8 mouse cellular contexts compared by ENCODE assay signal in the genomic region with DNA sequence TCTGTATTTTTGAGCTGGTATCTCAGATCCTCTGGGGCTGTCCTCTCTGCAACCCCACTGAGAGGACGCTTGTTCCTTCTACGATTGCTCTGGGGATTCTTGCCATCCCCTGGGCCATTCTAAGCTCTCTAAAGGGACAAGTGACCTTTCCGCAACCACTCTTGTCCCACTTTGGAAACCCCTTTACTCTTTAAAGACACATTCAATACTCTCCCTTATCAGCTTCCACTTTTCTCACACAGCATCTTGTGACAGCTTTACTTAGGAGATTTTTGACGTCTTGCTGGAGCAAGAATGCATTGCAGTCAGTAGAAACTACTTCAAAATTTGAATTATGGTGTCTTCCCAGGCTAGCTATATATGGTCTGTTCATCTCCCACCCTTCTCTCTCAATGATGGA. TPM values are rescaled to one million over a fixed set of nuclear protein-coding genes. Genes with fewer than 3 reads are reported as not detected.
DNase-seq lines count a peak whose midpoint lies in the region; ATAC-seq and TF ChIP-seq lines count a peak whose summit lies in the region.

Gene Snap47, minus strand, starts transcription at position 101 of the 400 bp plus-strand sequence.

- peak within 1 kb of the TSS; percentile 97 for H3K4me3 ChIP-seq in cerebellum, adult 2 months (replicated peaks; ENCODE audit: insufficient read depth, low read depth, low read length)
- peak within 1 kb of the TSS; percentile 95 for H3K4me3 ChIP-seq in E14TG2a.4 (replicated peaks; ENCODE audit: low read length)
- peak within 1 kb of the TSS; percentile 82 for H3K4me3 ChIP-seq in forebrain, embryonic 14.5 days (ENCODE audit: low read depth, low read length)
- H3K4me3 ChIP-seq in hindbrain, embryonic 13.5 days: peak within 1 kb of the TSS; percentile 83
- peak within 1 kb of the TSS; percentile 76 to 83 for H3K4me3 ChIP-seq in liver, embryonic 14.5 days (ENCODE audit: insufficient read depth in 1 of 2, low read depth in 2 of 2, low read length in 2 of 2)

- no peak for TF ChIP-seq POLR2A in cerebellum, adult 2 months (IDR thresholded peaks at IDR 0.05; ENCODE audit: borderline replicate concordance, insufficient read depth, low read length)

- TF ChIP-seq EP300 in liver, embryonic 14.5 days (IDR thresholded peaks at IDR 0.05; ENCODE audit: low read depth): no peak

- H3K36me3 ChIP-seq in E14TG2a.4 (ENCODE audit: insufficient read depth, low read length): peaks cover 68% of the 10 kb centered on the region
- H3K36me3 ChIP-seq in forebrain, embryonic 14.5 days (ENCODE audit: control insufficient read depth, insufficient read depth, low read length): peaks cover 32% of the 10 kb centered on the region
- H3K36me3 ChIP-seq in hindbrain, embryonic 13.5 days: peaks cover 42% of the 10 kb centered on the region
- H3K36me3 ChIP-seq in liver, embryonic 14.5 days (replicated peaks; ENCODE audit: control insufficient read depth, insufficient read depth, low read depth): peaks cover 16% of the 10 kb centered on the region

- peak within 1 kb of the TSS; percentile 93 for H3K4me2 ChIP-seq in forebrain, embryonic 14.5 days (ENCODE audit: low read length)
- peak within 1 kb of the TSS; percentile 95 for H3K4me2 ChIP-seq in hindbrain, embryonic 13.5 days
- peak within 1 kb of the TSS; percentile 87 for H3K4me2 ChIP-seq in liver, embryonic 14.5 days (ENCODE audit: low read depth)

- no peak for DNase-seq in cerebellum, adult 2 months
- DNase-seq in forebrain, embryonic 14.5 days (ENCODE audit: low spot score): no peak
- DNase-seq in liver, embryonic 14.5 days (ENCODE audit: low read depth in 3 of 3, low spot score in 3 of 3): no peak
- DNase-seq in spleen, adult 18-20 months: no peak
- no peak for DNase-seq in kidney, postnatal 25 days

- H3K27me3 ChIP-seq in cerebellum, adult 2 months (ENCODE audit: control insufficient read depth, insufficient read depth, low read length): no peaks in the 10 kb centered on the region
- no peaks in the 10 kb centered on the region for H3K27me3 ChIP-seq in E14TG2a.4 (ENCODE audit: insufficient read depth, low read length)
- no peaks in the 10 kb centered on the region for H3K27me3 ChIP-seq in forebrain, embryonic 14.5 days (replicated peaks; ENCODE audit: control insufficient read depth, insufficient read depth, low read length)
- no peaks in the 10 kb centered on the region for H3K27me3 ChIP-seq in hindbrain, embryonic 13.5 days
- no peaks in the 10 kb centered on the region for H3K27me3 ChIP-seq in liver, embryonic 14.5 days (ENCODE audit: control insufficient read depth, insufficient read depth, low read length)

- H3K9me3 ChIP-seq in E14TG2a.4 (ENCODE audit: low read length): no peaks in the 10 kb centered on the region
- H3K9me3 ChIP-seq in forebrain, embryonic 14.5 days (replicated peaks; ENCODE audit: control insufficient read depth, low read length): no peaks in the 10 kb centered on the region
- H3K9me3 ChIP-seq in hindbrain, embryonic 13.5 days: no peaks in the 10 kb centered on the region
- H3K9me3 ChIP-seq in liver, embryonic 14.5 days (ENCODE audit: control insufficient read depth, low read length): no peaks in the 10 kb centered on the region

- WGBS in cerebellum, adult 2 months: 82% methylated on average over 4 of the region's 4 CpGs
- WGBS in forebrain, embryonic 14.5 days: 88% methylated on average over 4 of the region's 4 CpGs
- 82% methylated on average over 4 of the region's 4 CpGs for WGBS in hindbrain, embryonic 13.5 days
- WGBS in liver, embryonic 14.5 days (ENCODE audit: insufficient replicate concordance): 81% methylated on average over 4 of the region's 4 CpGs

- ATAC-seq in cerebellum, adult (ENCODE audit: insufficient number of reproducible peaks, low FRiP score, low TSS enrichment): no peak
- ATAC-seq in forebrain, embryonic 14.5 days: no peak
- no peak for ATAC-seq in hindbrain, embryonic 13.5 days (ENCODE audit: low FRiP score)
- ATAC-seq in liver, embryonic 14.5 days (ENCODE audit: insufficient read depth): no peak

- TF ChIP-seq CTCF in cerebellum, adult 2 months (IDR thresholded peaks at IDR 0.05; ENCODE audit: borderline replicate concordance, insufficient read depth, low read depth, low read length): no peak
- no peak for TF ChIP-seq CTCF in E14TG2a.4 (conservative IDR thresholded peaks at IDR 0.05; ENCODE audit: low read length)
- no peak for TF ChIP-seq CTCF in liver, embryonic 14.5 days (IDR thresholded peaks at IDR 0.05; ENCODE audit: low read depth)

- H3K27ac ChIP-seq in cerebellum, adult 2 months (ENCODE audit: insufficient read depth, low read length): peak within 1 kb of the TSS; percentile 26; the same call in 1 of the 2 replicates
- H3K27ac ChIP-seq in forebrain, embryonic 14.5 days (ENCODE audit: low read depth, low read length): peak within 1 kb of the TSS; percentile 75
- H3K27ac ChIP-seq in hindbrain, embryonic 13.5 days: peak within 1 kb of the TSS; percentile 93
- peak within 1 kb of the TSS; percentile 18 for H3K27ac ChIP-seq in liver, embryonic 14.5 days

- no peaks in the 10 kb centered on the region; the same call in none of the 2 replicates for H3K4me1 ChIP-seq in cerebellum, adult 2 months (ENCODE audit: control insufficient read depth, insufficient read depth, low read length)
- H3K4me1 ChIP-seq in E14TG2a.4 (replicated peaks; ENCODE audit: low read depth, low read length): peaks cover 40% of the 10 kb centered on the region
- peaks cover 15% of the 10 kb centered on the region for H3K4me1 ChIP-seq in forebrain, embryonic 14.5 days (ENCODE audit: control insufficient read depth, insufficient read depth, low read length)
- peaks cover 33% of the 10 kb centered on the region for H3K4me1 ChIP-seq in hindbrain, embryonic 13.5 days (replicated peaks)
- H3K4me1 ChIP-seq in liver, embryonic 14.5 days (replicated peaks; ENCODE audit: control insufficient read depth in 2 of 2, insufficient read depth in 2 of 2, low read length in 1 of 2): peaks cover 5 to 17% of the 10 kb centered on the region in 2 experiments

- peak within 1 kb of the TSS; percentile 80 for H3K9ac ChIP-seq in forebrain, embryonic 14.5 days (ENCODE audit: low read length)
- H3K9ac ChIP-seq in hindbrain, embryonic 13.5 days: peak within 1 kb of the TSS; percentile 83
- H3K9ac ChIP-seq in liver, embryonic 14.5 days (replicated peaks): peak within 1 kb of the TSS; percentile 86

RNA-seq across cellular contexts. Expression of gene Snap47, which starts in this region (rescaled TPM):
- 445 and 459 TPM in 2 replicates for polyA plus RNA-seq in cerebellum, adult 2 months (2012; rRNA removed)
- 428 and 481 TPM in 2 replicates for polyA plus RNA-seq in forebrain, embryonic 14.5 days (2014; fragmentation: Nextera tagmentation; extraction: Ambion mirVana)
- polyA plus RNA-seq in hindbrain, embryonic 13.5 days (2015; fragmentation: Nextera tagmentation; extraction: Ambion mirVana): 448 and 460 TPM in 2 replicates
- 11.2 and 12.4 TPM in 2 replicates for polyA plus RNA-seq in liver, embryonic 14.5 days (2012; rRNA removed)
- polyA plus RNA-seq in liver, embryonic 14.5 days (2014; fragmentation: Nextera tagmentation; extraction: Ambion mirVana): 21.6 and 26.5 TPM in 2 replicates

Comparison
In these comparisons a context has a peak if more than half of its experiments do, and no peak if none do; other contexts are left out.
1. RNA of gene Snap47 (polyA plus RNA-seq): 448 to 460 TPM in hindbrain, embryonic 13.5 days, 445 to 459 TPM in cerebellum, adult 2 months and 428 to 481 TPM in forebrain, embryonic 14.5 days; 11.2 to 26.5 TPM in liver, embryonic 14.5 days; every median in the first group is over 10 times any median in the second.
2. H3K27ac ChIP-seq: peak in every context shown above with its lines; median percentile 93 in hindbrain, embryonic 13.5 days; 75 in forebrain, embryonic 14.5 days; 26 in cerebellum, adult 2 months; 18 in liver, embryonic 14.5 days.
3. Peak in every context shown above with its lines, with median percentiles within 50 percentile points of each other: H3K4me3 ChIP-seq, H3K4me2 ChIP-seq and H3K9ac ChIP-seq.